Mouse (Mus musculus): ENCODE data around the gene Spata22.

DNA sequence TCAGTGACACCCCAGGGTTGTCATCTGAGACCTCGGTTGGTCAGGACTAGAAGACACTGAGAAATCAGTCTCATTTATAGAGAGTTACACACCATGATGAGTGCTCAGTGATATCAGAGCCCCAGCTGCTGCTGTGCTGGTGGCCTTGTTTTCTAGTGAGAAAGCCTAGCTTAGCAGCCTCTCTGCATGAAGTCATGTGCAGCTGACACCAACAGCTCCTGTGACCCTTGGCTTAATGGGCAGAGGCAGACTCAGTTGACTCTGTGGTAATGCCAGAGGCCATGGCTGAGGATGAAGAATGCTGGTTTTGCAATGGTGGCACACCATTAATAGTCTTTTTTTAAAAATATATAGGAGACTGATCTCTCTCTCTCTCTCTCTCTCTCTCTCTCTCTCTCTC lies 39.9 kb upstream of the Spata22 start:
- TF ChIP-seq CTCF (conservative IDR thresholded peaks at IDR 0.05; ENCODE audit: insufficient read depth, insufficient read length, low read depth, low read length) (no peak), POLR2A (IDR thresholded peaks at IDR 0.05; ENCODE audit: low read depth, low read length) (no peak)
